Mouse (Mus musculus) spleen, adult 18-20 months (tissue): ENCODE results near the gene Rhcg.

Experiments
- DNase-seq, 2 experiments: peaks; one replicate each; pipeline ENCODE4 v3.0.0; 2022; ENCODE audit warnings: mixed read lengths in 2 of 2

Gene Rhcg

DNA sequence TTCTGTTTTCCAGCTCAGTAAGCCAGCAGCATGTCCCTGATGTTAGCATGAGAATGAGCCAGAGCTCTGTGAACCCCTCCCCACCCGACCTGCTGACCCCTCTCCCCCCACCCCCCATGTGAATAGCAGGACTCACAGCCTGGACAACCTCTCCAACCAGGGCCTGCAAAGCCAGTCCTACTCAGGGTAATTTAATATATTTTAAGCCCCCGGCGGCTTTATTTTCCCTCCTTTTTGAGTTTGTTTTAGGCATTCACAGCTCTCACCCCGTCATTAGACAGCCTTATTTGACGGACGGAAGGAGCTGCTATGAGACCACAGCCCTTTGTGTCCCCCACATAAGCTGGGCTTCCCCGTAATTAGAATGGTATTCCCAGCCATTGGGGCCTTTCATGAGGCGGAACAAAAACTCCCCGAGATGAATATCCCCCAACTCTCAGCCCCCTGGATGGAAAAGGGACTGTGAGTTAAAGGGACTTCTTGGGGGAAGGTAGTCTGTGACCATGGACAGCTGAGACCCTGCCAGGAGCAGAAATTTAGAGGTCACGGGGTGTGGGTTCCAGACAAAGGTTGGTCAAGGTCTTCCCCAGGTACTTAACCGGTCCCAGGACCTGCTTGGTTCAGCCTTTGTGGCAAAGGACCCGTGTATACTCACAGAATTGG is 68.4 kb downstream of the Rhcg start:
- no peak for DNase-seq

DNA sequence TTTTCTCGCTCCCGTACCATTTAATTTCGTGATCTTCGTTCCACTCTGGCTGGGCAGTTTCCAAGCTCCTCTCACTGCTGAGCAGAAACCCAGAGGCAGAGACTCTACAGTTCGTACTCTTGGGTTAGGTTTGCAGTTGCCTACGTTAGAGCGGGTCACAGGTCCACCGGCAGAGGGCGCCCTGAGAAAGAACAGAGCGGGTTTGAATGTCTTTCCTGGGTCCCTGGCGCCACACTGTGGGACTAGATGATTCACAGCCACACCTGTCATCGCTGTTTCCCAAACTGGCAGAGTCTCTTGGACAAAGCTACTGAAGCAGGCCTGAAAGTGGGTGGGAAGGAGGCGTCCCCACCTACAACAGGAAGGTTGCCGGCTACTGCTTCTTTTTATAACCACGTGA is 70.4 kb downstream of the Rhcg start:
- peak; percentile 16 to 59 for DNase-seq

DNA sequence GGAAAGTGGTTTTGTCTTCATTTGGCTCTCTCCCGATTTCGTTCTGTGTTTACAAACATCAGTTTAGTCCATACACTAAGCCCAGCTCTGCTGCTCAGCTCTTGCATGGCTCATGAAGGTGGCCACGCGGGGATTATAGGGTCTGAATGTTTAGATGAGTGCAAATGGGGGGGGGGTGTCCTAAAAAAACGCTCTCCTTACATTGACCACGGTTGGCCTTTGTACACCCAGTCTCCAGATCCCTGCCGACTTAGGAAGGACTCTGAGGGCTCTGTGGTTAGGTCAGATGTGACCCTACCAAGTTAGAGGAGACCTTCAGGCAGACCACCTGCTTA is 72.4 kb downstream of the Rhcg start:
- DNase-seq: no peak

DNA sequence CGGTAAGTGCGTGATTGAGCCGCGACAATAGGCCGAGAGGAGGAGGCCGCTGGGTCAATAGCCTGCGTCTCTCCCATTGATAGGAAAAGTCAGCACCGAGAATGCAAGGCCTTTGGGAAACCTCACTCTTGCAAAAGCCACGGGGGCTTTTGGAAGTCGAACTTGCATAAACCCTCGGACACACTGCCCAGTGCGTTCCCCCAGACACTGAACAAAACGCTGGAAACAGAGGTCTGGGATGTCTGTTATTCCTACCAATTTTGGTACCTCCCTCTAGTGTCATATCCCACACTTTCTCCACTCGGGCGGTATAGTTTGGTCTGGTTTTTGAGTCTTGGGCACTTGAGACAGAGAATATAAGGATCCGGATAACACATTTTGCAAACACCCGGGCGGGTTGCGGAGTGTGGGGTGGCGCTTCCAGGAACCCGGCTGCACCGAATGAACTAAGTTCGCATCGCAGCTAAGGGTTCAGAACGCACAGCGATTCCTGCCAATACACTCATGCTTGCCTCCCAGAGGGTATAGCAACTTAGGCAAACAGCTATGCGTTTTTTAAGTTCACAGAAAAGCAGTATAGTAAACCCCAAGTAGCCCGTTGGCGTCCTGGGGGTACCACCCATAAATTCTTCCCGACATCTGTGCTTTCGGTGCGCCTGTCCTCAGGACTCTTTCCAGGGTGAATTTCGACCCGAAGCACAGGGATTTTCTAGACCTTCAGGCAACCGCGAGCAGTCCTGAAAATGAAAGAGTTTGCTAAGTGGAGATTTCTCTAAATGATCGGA is 73.0 kb downstream of the Rhcg start:
- DNase-seq: no peak
